Mouse (Mus musculus): ENCODE data around the gene Actb.
A peak's percentile ranks its signal among the peaks of the same experiment; 100 is the strongest.

The Actb gene

GRCm38 (mm10) chr5:142875513-142875905 lies 31.0 kb downstream of the Actb start:
- DNase-seq: peak; percentile 62 to 68

GRCm38 (mm10) chr5:142874791-142875512 lies 31.6 kb downstream of the Actb start:
- DNase-seq: peak; percentile 77 to 79

GRCm38 (mm10) chr5:142873718-142874117 lies 32.8 kb downstream of the Actb start:
- no peak for DNase-seq

- no peak for DNase-seq
Measured at GRCm38 (mm10) chr5:142871765-142872164, 34.8 kb downstream of the Actb start.

- peak; percentile 48 to 56 for DNase-seq
Measured at GRCm38 (mm10) chr5:142869463-142869862, 37.1 kb downstream of the Actb start.

- DNase-seq: peak; percentile 93 to 95
Measured at GRCm38 (mm10) chr5:142857763-142858229, 48.8 kb downstream of the Actb start.

GRCm38 (mm10) chr5:142856408-142856807 lies 50.1 kb downstream of the Actb start:
- DNase-seq: peak in 1 of 2 experiments; percentile 44

- peak; percentile 82 to 85 for DNase-seq
Measured at GRCm38 (mm10) chr5:142854877-142855276, 51.7 kb downstream of the Actb start.

GRCm38 (mm10) chr5:142853585-142853984 lies 53.0 kb downstream of the Actb start:
- DNase-seq: no peak

Measured in cerebellum, postnatal 10 days (tissue).